Mouse (Mus musculus): ENCODE results near the gene Spsb3.

Gene Spsb3

GRCm38 (mm10) chr17:24886134-24886931, at the start of gene Spsb3, which contains the start of gene Nubp2:
Spsb3 (plus strand) TSS chr17:24886643.
Nubp2 (minus strand) TSS chr17:24886349.
- DNase-seq = peak; percentile 97

GRCm38 (mm10) chr17:24839842-24840241, 46.6 kb upstream of the Spsb3 start, which contains the start of gene Hagh:
Hagh (plus strand) TSS chr17:24840143.
- DNase-seq = no peak

GRCm38 (mm10) chr17:24840341-24840740, 46.1 kb upstream of the Spsb3 start:
- no peak for DNase-seq

GRCm38 (mm10) chr17:24841133-24841532, 45.3 kb upstream of the Spsb3 start:
- DNase-seq = no peak

GRCm38 (mm10) chr17:24842631-24843030, 43.8 kb upstream of the Spsb3 start:
- DNase-seq = no peak

GRCm38 (mm10) chr17:24844525-24844924, 41.9 kb upstream of the Spsb3 start:
- no peak for DNase-seq

- DNase-seq = no peak
Measured at GRCm38 (mm10) chr17:24847386-24847785, 39.1 kb upstream of the Spsb3 start.

- no peak for DNase-seq
Measured at GRCm38 (mm10) chr17:24848600-24849031, 37.8 kb upstream of the Spsb3 start.

- DNase-seq = no peak
Measured at GRCm38 (mm10) chr17:24849733-24850064, 36.7 kb upstream of the Spsb3 start.

- DNase-seq = peak; percentile 93
Measured at GRCm38 (mm10) chr17:24850065-24850772, 36.2 kb upstream of the Spsb3 start, which contains the start of gene Fahd1. Fahd1 (minus strand) TSS chr17:24850364.

- no peak for DNase-seq
Measured at GRCm38 (mm10) chr17:24850773-24851127, 35.7 kb upstream of the Spsb3 start.

GRCm38 (mm10) chr17:24851381-24852125, 34.9 kb upstream of the Spsb3 start:
- DNase-seq = no peak

GRCm38 (mm10) chr17:24855838-24856464, 30.5 kb upstream of the Spsb3 start:
- no peak for DNase-seq

- no peak for DNase-seq
Measured at GRCm38 (mm10) chr17:24856589-24856988, 29.9 kb upstream of the Spsb3 start.

- no peak for DNase-seq
Measured at GRCm38 (mm10) chr17:24857831-24858470, 28.5 kb upstream of the Spsb3 start.

- DNase-seq = no peak
Measured at GRCm38 (mm10) chr17:24858967-24859366, 27.5 kb upstream of the Spsb3 start.

GRCm38 (mm10) chr17:24860076-24860475, 26.4 kb upstream of the Spsb3 start:
- DNase-seq = no peak

GRCm38 (mm10) chr17:24861785-24862184, 24.7 kb upstream of the Spsb3 start:
- DNase-seq = no peak

- peak; percentile 83 for DNase-seq
Measured at GRCm38 (mm10) chr17:24865776-24866175, 20.7 kb upstream of the Spsb3 start, which contains the start of gene Igfals. Igfals (plus strand) TSS chr17:24865997.

GRCm38 (mm10) chr17:24867914-24868313, 18.5 kb upstream of the Spsb3 start:
- DNase-seq = no peak

GRCm38 (mm10) chr17:24873695-24874404, 12.6 kb upstream of the Spsb3 start:
- DNase-seq = no peak

- DNase-seq = no peak
Measured at GRCm38 (mm10) chr17:24874405-24874745, 12.1 kb upstream of the Spsb3 start.

Data from cerebellum, adult 8-10 months (tissue).